Mouse (Mus musculus) lung, adult 2 months (tissue): ENCODE results near the gene Rer1.

Source experiments
- CTCF ChIP-seq: fragments of 200-500 bp; IDR thresholded peaks from 2 replicates; pipeline ENCODE4 v1.5.1; 2011; ENCODE audit warnings: mild to moderate bottlenecking, low read length, control low read depth; ENCODE audit not compliant: insufficient read depth
- POLR2A ChIP-seq: fragments of 200-500 bp; IDR thresholded peaks from 2 replicates; pipeline ENCODE4 v1.6.1; 2011; ENCODE audit warnings: low read depth, mild to moderate bottlenecking, control low read depth, low read length, borderline replicate concordance; ENCODE audit errors: extremely low read depth

GRCm38 (mm10) chr4:155097452-155097851 lies 11.3 kb upstream of the Rer1 start:
- no peak for TF ChIP-seq POLR2A
- no peak for TF ChIP-seq CTCF
